Mouse (Mus musculus) lung, adult 2 months (tissue): ENCODE measurements around the gene Alkbh7. TPM values are rescaled to one million over a fixed set of nuclear protein-coding genes. Genes with fewer than 3 reads are reported as not detected.

Experiments used
- DNase-seq: peaks from one replicate; pipeline ENCODE4 v3.0.0; 2022
- H3K4me1 ChIP-seq: fragments of 200-500 bp; 2 replicates; pipeline ENCODE4 v1.6.1; 2011; ENCODE audit warnings: low read length; ENCODE audit not compliant: control insufficient read depth, insufficient read depth
- H3K4me3 ChIP-seq: fragments of 200-500 bp; replicated peaks from 2 replicates; pipeline ENCODE3; 2011; ENCODE audit warnings: low read depth, mild to moderate bottlenecking, control low read depth, low read length; ENCODE audit errors: extremely low read depth
- CTCF ChIP-seq: fragments of 200-500 bp; IDR thresholded peaks from 2 replicates; pipeline ENCODE4 v1.5.1; 2011; ENCODE audit warnings: mild to moderate bottlenecking, low read length, control low read depth; ENCODE audit not compliant: insufficient read depth
- POLR2A ChIP-seq: fragments of 200-500 bp; IDR thresholded peaks from 2 replicates; pipeline ENCODE4 v1.6.1; 2011; ENCODE audit warnings: low read depth, mild to moderate bottlenecking, control low read depth, low read length, borderline replicate concordance; ENCODE audit errors: extremely low read depth
- WGBS: fragments of 180-500 bp; shearing (Covaris S2); methylation state at CpG from one replicate; pipeline ENCODE4 v1.1.7; 2018; 5-methylcytosine and 5-hydroxymethylcytosine counted together
- polyA plus RNA-seq: library from polyadenylated mRNA; depleted of rRNA; stranded (reverse); fragments of >200 nt; gene quantifications from 2 replicates; pipeline ENCODE4 v1.2.3, GENCODE M21; 2012

Alkbh7 gene
- polyA plus RNA-seq, 1 experiment = 24.1 TPM

DNA sequence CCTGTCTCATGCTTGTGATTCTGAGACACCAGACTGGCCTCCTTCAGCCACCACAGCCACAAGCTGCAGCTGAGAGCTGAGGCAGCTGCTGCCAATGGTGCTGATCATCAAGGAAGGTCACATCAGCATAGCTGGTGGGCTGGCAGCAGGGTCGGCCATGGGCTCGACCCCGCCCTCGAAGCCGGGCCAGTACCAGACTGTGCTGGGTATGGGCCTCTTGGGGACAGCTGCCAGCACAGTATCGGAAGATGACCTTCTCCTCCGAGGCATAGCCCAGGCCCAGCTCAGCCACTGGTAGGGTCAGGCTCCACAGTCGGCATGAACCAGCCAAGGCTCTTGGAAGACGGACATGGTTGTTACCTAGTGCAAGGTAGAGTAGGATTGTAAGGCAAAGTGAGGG lies 2.3 kb downstream of the Alkbh7 start:
- H3K4me1 ChIP-seq = 0 out of 2 replicates have a peak, but pooled peaks cover 2% of the 10 kb centered on the region
- no peak overlapping the region for H3K4me3 ChIP-seq
- WGBS = 92% methylated on average over 9 of the region's 9 CpGs
- no peak for TF ChIP-seq POLR2A
- no peak for TF ChIP-seq CTCF
- DNase-seq = no peak

DNA sequence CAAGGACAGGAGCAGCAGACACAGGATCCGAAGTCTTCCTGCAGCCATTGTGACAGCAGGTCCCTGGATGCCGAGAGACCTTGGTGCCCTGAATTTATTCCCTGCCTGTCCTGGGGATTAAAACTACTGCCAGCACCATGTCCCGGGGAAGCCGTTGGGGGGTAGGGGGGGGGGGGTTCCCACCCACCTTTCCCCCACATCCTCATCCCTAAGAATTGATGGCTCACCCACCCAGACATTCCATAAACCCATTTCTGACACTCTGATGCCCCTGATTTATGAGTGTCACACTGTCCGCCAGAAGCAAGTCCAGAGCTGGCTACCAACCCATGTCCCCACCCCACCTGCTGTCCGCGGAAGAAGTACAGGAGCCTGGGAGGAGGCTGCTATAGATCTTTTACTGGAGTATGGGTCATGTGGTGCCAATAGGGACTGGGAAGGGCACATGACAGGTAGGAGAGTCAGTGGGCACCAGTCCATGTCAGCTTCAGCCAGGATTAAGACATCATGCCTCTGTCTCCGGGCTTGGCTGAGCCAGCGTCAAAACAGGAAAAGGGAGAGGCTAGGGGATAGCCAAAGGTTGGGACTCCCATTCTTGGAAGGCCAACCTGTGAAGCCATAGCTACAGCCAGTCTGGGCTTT lies 3.0 kb downstream of the Alkbh7 start, which contains the start of gene Pspn:
TSS of gene Pspn (minus strand) at position 51 of the 642 bp plus-strand sequence.
- 0 out of 2 replicates have a peak, but pooled peaks cover 2% of the 10 kb centered on the region for H3K4me1 ChIP-seq
- no peak for DNase-seq
- WGBS = 73% methylated on average over 9 of the region's 9 CpGs
- no peak within 1 kb of the TSS for H3K4me3 ChIP-seq
- TF ChIP-seq CTCF (no peak), POLR2A (no peak)

DNA sequence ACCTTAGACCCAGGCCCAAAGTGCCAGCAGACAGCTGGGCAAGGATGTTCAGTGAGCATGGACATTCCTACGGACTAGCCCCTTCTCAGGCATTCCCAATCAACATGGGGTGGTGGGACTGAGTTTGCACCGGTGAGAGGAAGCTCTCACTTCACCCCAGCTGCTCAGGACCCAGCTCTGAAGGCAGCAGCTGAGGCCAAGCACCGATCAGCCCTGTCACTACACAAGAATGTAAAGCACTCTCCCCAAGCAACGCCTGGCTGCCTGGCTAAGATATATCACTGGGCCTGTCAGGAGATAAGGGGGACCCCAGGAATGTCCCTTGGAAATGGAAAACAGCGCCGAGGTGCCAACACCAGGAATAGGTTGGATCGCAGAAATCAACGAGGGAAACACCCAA lies 4.1 kb downstream of the Alkbh7 start:
- H3K4me3 ChIP-seq = no peak overlapping the region
- 0 out of 2 replicates have a peak, but pooled peaks cover 2% of the 10 kb centered on the region for H3K4me1 ChIP-seq
- 47% methylated on average over 8 of the region's 8 CpGs for WGBS
- DNase-seq = no peak
- no peak for TF ChIP-seq CTCF
- no peak for TF ChIP-seq POLR2A

DNA sequence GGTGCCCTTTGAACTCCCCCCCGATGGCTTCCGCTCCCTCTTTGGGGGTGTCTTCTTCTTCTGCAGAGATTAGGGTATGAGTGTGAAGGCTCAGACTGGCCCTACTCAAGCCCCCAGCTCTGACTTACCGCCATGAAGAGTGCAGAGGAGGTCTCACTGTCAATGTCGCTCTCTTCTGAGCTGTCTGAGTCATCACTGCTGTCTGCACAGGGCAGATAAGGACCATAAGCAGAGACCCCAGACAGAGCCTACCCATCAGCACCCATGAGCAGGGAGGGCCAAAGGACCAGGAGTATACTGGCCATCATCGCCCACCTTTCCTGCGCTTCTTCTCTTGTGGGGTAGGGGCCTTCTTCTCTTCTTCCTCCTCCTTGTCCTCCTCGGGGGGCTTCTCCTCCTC lies 6.9 kb downstream of the Alkbh7 start:
- no peaks in the 10 kb centered on the region for H3K4me1 ChIP-seq
- WGBS = 89% methylated on average over 7 of the region's 7 CpGs
- DNase-seq = no peak
- no peak for TF ChIP-seq CTCF
- TF ChIP-seq POLR2A = no peak
- H3K4me3 ChIP-seq = no peak overlapping the region

DNA sequence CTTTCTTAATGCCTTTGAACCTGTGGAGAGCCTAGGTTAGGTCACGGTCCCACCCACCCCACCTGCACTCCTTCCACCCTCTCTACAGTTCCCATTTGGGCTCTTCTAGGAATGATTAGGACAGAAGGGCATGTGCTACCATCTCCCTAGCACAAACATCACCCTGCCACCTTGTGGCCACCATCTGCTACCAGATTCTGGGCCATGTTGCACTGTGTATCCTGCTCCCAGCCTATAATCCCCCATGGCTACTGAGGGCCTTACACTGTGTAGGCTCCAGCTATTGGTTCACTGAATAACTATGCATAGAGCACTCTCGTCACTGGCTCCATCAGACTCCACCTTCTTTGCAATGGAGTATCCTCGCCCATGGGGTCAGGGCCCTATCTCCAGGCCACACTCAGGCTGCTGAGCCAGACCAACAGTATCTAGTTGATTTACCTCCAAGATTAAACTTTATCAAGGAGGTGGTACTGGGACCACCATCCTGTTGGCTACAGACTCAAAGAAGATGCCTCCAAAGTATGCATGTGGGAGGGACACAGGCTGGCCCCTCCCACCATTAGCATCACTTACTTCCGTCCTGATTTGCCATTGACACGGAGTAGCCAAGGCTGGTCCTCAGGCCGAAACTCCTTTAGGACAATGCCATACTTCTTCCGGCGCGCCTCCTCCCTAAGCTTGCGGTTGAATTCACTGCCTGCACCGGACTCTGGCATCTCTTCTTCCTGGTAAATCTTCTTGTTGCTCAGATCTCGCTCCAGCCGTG lies 10.2 kb downstream of the Alkbh7 start:
- TF ChIP-seq CTCF = no peak
- TF ChIP-seq POLR2A = no peak
- WGBS = 93% methylated on average over 13 of the region's 13 CpGs
- no peaks in the 10 kb centered on the region for H3K4me1 ChIP-seq
- no peak overlapping the region for H3K4me3 ChIP-seq
- DNase-seq = no peak

DNA sequence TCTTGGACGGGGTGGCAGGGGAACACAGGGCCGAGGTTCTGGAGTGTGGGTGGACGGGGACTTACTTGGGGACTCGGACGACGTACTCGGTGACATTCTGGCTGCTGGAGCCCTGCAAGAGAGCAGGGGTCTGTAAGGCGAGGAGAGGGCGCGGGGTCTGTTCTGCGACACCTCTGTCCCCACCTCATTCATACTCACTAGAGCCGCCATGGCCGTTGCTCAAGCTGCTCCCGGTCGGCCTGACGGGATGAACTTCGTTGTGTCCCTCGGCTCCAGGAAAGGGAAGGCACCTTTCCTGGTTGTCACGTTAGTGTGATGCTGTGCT lies 13.7 kb downstream of the Alkbh7 start:
- no peak for DNase-seq
- TF ChIP-seq POLR2A = no peak
- under 1% methylated on average over 19 of the region's 19 CpGs for WGBS

DNA sequence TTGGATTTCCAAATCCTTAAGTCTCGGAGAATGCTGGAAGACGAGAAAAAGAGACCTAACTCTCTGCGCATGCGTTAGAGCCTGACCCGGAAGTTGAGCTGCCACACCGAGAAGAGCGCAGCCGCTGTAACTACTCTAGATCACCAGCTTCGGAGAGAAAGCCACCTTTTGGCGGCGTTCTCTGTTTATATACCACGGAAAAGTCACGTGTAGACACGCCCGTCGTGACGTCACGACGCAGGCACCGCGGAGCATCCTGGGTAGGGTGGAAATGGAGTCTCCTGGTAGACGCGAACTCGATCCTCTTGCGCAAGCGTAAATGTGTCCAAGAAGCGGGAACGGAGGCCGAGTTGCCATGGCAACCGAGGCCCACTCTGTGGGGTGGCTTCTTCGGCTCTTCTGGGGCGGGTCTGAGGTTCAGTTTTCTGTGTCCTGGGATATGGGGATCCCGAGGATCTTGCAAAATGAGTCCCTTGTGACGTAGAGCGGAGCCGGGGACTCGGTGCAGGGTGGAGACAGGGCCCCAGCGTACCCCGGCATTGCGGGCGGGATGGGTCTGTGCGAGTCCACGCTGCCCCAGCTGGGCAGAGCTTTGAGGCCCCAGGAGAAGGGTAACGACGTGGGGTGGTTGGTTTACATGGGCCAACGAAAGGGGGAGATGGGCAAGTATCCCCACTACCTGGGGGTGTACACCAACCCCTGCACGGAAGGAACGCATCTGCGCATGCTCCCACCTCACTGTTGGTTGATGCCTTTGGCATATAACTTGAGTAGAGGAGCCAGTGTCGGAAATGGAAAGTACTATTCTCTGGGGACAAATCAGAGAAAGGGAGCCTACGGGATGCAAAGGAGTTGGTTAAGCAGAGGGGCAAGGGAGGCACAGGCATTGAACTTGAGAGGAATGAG lies 14.3 kb downstream of the Alkbh7 start, which contains the start of the genes Gtf2f1 and Gm17949:
TSS of gene Gtf2f1 (minus strand) at position 53 of the 906 bp plus-strand sequence.
TSS of gene Gm17949 (plus strand) at position 234 of the 906 bp plus-strand sequence.
- peak; percentile 100 for TF ChIP-seq POLR2A
- peak; percentile 7; the same call in 1 of the 2 replicates for TF ChIP-seq CTCF
- Histone ChIP-seq H3K4me3 (peak within 1 kb of the TSS; percentile 93), H3K4me1 (no peaks in the 10 kb centered on the region)
- DNase-seq = peak; percentile 90
- WGBS = under 1% methylated on average over 51 of the region's 51 CpGs

More for the DNA sequence above, 13.7 kb downstream of the Alkbh7 start:
- Histone ChIP-seq H3K4me1 (no peaks in the 10 kb centered on the region), H3K4me3 (peak overlapping the region; percentile 93)

DNA sequence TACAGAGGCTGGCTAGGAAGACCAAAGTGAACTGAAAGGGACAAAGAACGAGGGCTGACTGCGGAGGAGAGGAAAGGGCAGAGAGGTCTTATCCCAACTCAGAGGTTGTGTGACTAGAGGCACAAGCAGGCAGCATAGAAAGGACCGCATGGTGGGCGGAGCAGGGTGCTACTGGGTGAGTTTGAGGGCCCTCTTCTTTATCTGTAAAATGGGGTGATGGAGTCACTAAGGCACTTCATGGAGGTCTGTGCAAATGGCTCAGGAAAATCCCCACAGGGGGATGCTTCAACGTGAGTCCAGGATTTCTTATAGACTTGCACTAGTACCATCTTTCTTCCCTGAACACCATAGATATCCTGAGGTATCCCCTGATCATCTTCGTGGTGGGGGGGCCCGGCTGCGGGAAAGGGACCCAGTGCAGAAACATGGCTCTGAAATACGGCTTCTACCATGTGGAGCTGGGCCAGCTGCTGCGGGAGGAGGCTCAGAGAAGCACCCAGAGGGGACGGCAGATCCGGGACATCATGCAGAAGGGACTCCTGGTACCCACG lies 15.2 kb downstream of the Alkbh7 start:
- TF ChIP-seq POLR2A = 0 out of 2 replicates have a peak, but pooled peaks have one; percentile 6
- no peak for TF ChIP-seq CTCF
- no peak overlapping the region for H3K4me3 ChIP-seq
- 63% methylated on average over 13 of the region's 13 CpGs for WGBS

DNA sequence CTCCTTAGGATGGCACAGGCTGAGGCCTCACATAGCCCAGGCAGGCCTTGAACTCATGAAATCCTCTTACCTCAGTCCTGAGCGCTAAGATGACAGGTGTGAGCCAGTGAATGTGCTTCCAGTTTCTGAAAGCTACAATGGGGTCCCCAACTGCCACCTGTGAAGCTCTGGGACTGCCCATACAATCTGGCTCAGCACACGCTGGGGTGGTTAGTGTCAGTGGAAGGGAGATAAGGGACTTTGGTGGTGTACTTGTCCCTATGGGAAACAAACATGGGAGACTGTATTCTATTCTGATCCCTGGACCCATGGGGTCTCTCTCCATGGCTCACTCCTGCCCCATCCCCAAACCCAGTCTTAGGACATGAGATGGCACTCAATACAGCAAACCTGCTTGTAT lies 22.6 kb downstream of the Alkbh7 start:
- no peak for DNase-seq
- no peaks in the 10 kb centered on the region for H3K4me1 ChIP-seq
- WGBS = 81% methylated on average over 2 of the region's 2 CpGs
- TF ChIP-seq POLR2A (no peak), CTCF (no peak)
- no peak overlapping the region for H3K4me3 ChIP-seq

More for the DNA sequence above, 15.2 kb downstream of the Alkbh7 start:
- H3K4me1 ChIP-seq = no peaks in the 10 kb centered on the region
- no peak for DNase-seq

DNA sequence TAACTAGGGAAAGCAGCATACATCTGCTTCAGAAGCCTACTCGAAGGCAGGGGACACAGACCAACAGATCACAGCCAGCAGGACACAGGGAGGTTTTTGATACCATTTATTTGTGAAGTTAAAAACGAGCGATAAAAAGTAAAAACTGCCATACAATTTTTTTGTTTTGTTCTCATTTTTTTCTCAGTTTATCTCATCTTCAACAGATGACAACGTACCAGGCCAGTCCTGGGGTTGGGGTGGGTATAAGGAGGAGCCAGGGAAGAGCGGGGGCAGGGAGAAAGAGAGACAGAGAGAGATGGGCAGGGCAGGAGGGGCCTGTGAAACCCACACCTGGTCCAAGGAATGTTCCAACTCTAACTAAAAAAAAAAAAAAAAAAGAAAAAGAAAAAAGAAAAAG lies 23.8 kb downstream of the Alkbh7 start:
- 88% methylated on average over 5 of the region's 5 CpGs for WGBS
- Histone ChIP-seq H3K4me1 (no peaks in the 10 kb centered on the region), H3K4me3 (no peak overlapping the region)
- DNase-seq = no peak
- TF ChIP-seq POLR2A = no peak
- no peak for TF ChIP-seq CTCF
